Mouse (Mus musculus): Measurements from ENCODE around the gene Dgki.
"Not testable (repeated sequence)": the region's sequence is repeated elsewhere in the genome, so short reads cannot be mapped to it uniquely, and the experiment has no call there.

Dgki gene

GRCm38 (mm10) chr6:37142991-37143866, 156.8 kb downstream of the Dgki start:
- DNase-seq, result peak; percentile 23

- DNase-seq, result no peak
Measured at GRCm38 (mm10) chr6:37138816-37139215, 161.2 kb downstream of the Dgki start.

GRCm38 (mm10) chr6:37131257-37131656, 168.7 kb downstream of the Dgki start:
- no peak for DNase-seq

GRCm38 (mm10) chr6:37120417-37121154, 179.4 kb downstream of the Dgki start:
- DNase-seq, result no peak

GRCm38 (mm10) chr6:37119205-37119604, 180.8 kb downstream of the Dgki start:
- DNase-seq, result no peak

GRCm38 (mm10) chr6:37113048-37113447, 186.9 kb downstream of the Dgki start:
- no peak for DNase-seq

GRCm38 (mm10) chr6:37106236-37106635, 193.7 kb downstream of the Dgki start:
- not testable (repeated sequence) for DNase-seq

GRCm38 (mm10) chr6:37100413-37100812, 199.6 kb downstream of the Dgki start:
- DNase-seq, result no peak

GRCm38 (mm10) chr6:37097356-37098155, 202.4 kb downstream of the Dgki start:
- DNase-seq, result peak; percentile 90

GRCm38 (mm10) chr6:37096840-37097305, 203.1 kb downstream of the Dgki start:
- no peak for DNase-seq

GRCm38 (mm10) chr6:37089148-37090111, 210.6 kb downstream of the Dgki start:
- DNase-seq, result no peak

GRCm38 (mm10) chr6:37082990-37083389, 217.0 kb downstream of the Dgki start:
- DNase-seq, result no peak

GRCm38 (mm10) chr6:37072401-37073016, 227.5 kb downstream of the Dgki start:
- peak; percentile 29 for DNase-seq

GRCm38 (mm10) chr6:37069836-37070600, 230.0 kb downstream of the Dgki start:
- DNase-seq, result no peak

- peak; percentile 14 for DNase-seq
Measured at GRCm38 (mm10) chr6:37068737-37069136, 231.2 kb downstream of the Dgki start.

GRCm38 (mm10) chr6:37067357-37067756, 232.6 kb downstream of the Dgki start:
- DNase-seq, result no peak

GRCm38 (mm10) chr6:37064214-37064830, 235.7 kb downstream of the Dgki start:
- no peak for DNase-seq

GRCm38 (mm10) chr6:37063266-37063665, 236.7 kb downstream of the Dgki start:
- no peak for DNase-seq

GRCm38 (mm10) chr6:37060114-37060513, 239.9 kb downstream of the Dgki start:
- DNase-seq, result no peak

- no peak for DNase-seq
Measured at GRCm38 (mm10) chr6:37057957-37058356, 242.0 kb downstream of the Dgki start.

Measured in lung, postnatal 10 days (tissue).